Mouse (Mus musculus): ENCODE results near the gene Dclk3. TPM values are rescaled to one million over a fixed set of nuclear protein-coding genes. Genes with fewer than 3 reads are reported as not detected.

The Dclk3 gene
- polyA plus RNA-seq, 1 experiment: 5.3 TPM

- no peak overlapping the region for H3K27ac ChIP-seq (ENCODE audit: insufficient read depth, low read length)
- WGBS: 85% methylated on average over 12 of the region's 12 CpGs
- no peaks in the 10 kb centered on the region for H3K27me3 ChIP-seq (ENCODE audit: control insufficient read depth, insufficient read depth, low read length)
- H3K4me1 ChIP-seq (ENCODE audit: control insufficient read depth, insufficient read depth, low read length): no peaks in the 10 kb centered on the region
- TF ChIP-seq CTCF (IDR thresholded peaks at IDR 0.05; ENCODE audit: borderline replicate concordance, insufficient read depth, low read depth, low read length) (no peak), POLR2A (IDR thresholded peaks at IDR 0.05; ENCODE audit: borderline replicate concordance, insufficient read depth, low read length) (no peak)
- DNase-seq: no peak
- H3K4me3 ChIP-seq (replicated peaks; ENCODE audit: insufficient read depth, low read depth, low read length): no peak overlapping the region
Measured at GRCm38 (mm10) chr9:111404346-111405079, 34.4 kb upstream of the Dclk3 start.

DNA sequence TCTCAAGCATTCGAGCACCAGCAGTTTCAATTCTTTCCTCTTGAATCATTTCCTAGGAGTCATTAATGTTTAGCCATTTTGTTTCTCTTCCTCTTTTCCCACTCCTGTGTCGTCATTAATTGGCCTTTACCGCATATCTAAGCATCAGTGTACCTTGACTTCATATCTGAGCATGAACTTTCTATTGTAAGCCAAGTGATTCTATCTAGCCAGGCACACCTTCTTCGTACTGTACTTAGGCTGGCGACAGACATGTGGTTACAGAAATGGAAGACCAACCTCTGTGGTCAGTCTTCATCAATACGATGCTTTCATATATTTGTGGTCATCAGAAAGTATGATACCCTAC, 33.8 kb upstream of the Dclk3 start:
- H3K27ac ChIP-seq (ENCODE audit: insufficient read depth, low read length): no peak overlapping the region
- H3K4me1 ChIP-seq (ENCODE audit: control insufficient read depth, insufficient read depth, low read length): no peaks in the 10 kb centered on the region
- TF ChIP-seq POLR2A (IDR thresholded peaks at IDR 0.05; ENCODE audit: borderline replicate concordance, insufficient read depth, low read length): no peak
- TF ChIP-seq CTCF (IDR thresholded peaks at IDR 0.05; ENCODE audit: borderline replicate concordance, insufficient read depth, low read depth, low read length): no peak
- no peak for DNase-seq
- H3K27me3 ChIP-seq (ENCODE audit: control insufficient read depth, insufficient read depth, low read length): no peaks in the 10 kb centered on the region
- 93% methylated on average over 6 of the region's 6 CpGs for WGBS
- no peak overlapping the region for H3K4me3 ChIP-seq (replicated peaks; ENCODE audit: insufficient read depth, low read depth, low read length)

DNA sequence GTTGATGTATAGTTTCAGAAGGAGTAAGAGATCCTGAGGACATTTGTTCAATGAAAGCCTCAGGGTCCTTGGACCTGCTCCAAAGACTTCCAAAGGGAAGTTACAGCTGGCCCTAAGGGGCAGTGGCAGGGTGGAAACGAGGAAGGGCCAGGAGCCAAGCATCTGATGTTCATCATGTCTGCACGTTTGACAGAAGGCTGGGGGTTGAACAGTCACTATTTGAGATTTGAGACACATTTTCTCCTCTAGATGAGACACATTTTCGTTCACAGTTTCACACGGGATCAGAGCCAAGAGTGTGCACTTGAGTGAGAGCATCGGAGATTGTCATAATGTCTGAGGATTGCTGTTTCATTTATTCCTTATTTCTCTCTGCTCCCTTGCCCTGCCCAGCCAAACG, 30.9 kb upstream of the Dclk3 start:
- no peaks in the 10 kb centered on the region for H3K27me3 ChIP-seq (ENCODE audit: control insufficient read depth, insufficient read depth, low read length)
- WGBS: 8% methylated on average over 6 of the region's 6 CpGs
- no peak for TF ChIP-seq CTCF (IDR thresholded peaks at IDR 0.05; ENCODE audit: borderline replicate concordance, insufficient read depth, low read depth, low read length)
- TF ChIP-seq POLR2A (IDR thresholded peaks at IDR 0.05; ENCODE audit: borderline replicate concordance, insufficient read depth, low read length): no peak
- H3K27ac ChIP-seq (ENCODE audit: insufficient read depth, low read length): no peak overlapping the region
- no peak for DNase-seq
- no peaks in the 10 kb centered on the region for H3K4me1 ChIP-seq (ENCODE audit: control insufficient read depth, insufficient read depth, low read length)
- H3K4me3 ChIP-seq (replicated peaks; ENCODE audit: insufficient read depth, low read depth, low read length): no peak overlapping the region

- 39% methylated on average over 10 of the region's 10 CpGs for WGBS
- Histone ChIP-seq H3K4me1 (ENCODE audit: control insufficient read depth, insufficient read depth, low read length) (no peaks in the 10 kb centered on the region), H3K27ac (ENCODE audit: insufficient read depth, low read length) (no peak overlapping the region), H3K4me3 (replicated peaks; ENCODE audit: insufficient read depth, low read depth, low read length) (no peak overlapping the region), H3K27me3 (ENCODE audit: control insufficient read depth, insufficient read depth, low read length) (no peaks in the 10 kb centered on the region)
- TF ChIP-seq CTCF (IDR thresholded peaks at IDR 0.05; ENCODE audit: borderline replicate concordance, insufficient read depth, low read depth, low read length) (no peak), POLR2A (IDR thresholded peaks at IDR 0.05; ENCODE audit: borderline replicate concordance, insufficient read depth, low read length) (no peak)
- no peak for DNase-seq
Measured at GRCm38 (mm10) chr9:111408427-111408826, 30.5 kb upstream of the Dclk3 start.

- 25% methylated on average over 16 of the region's 16 CpGs for WGBS
- TF ChIP-seq CTCF (IDR thresholded peaks at IDR 0.05; ENCODE audit: borderline replicate concordance, insufficient read depth, low read depth, low read length) (no peak), POLR2A (IDR thresholded peaks at IDR 0.05; ENCODE audit: borderline replicate concordance, insufficient read depth, low read length) (no peak)
Measured at GRCm38 (mm10) chr9:111412471-111413160, 26.3 kb upstream of the Dclk3 start.

GRCm38 (mm10) chr9:111421862-111422261, 17.0 kb upstream of the Dclk3 start:
- 67% methylated on average over 2 of the region's 2 CpGs for WGBS
- no peak for TF ChIP-seq POLR2A (IDR thresholded peaks at IDR 0.05; ENCODE audit: borderline replicate concordance, insufficient read depth, low read length)
- TF ChIP-seq CTCF (IDR thresholded peaks at IDR 0.05; ENCODE audit: borderline replicate concordance, insufficient read depth, low read depth, low read length): no peak
- no peak overlapping the region for H3K27ac ChIP-seq (ENCODE audit: insufficient read depth, low read length)
- H3K4me1 ChIP-seq (ENCODE audit: control insufficient read depth, insufficient read depth, low read length): no peaks in the 10 kb centered on the region
- no peak for DNase-seq
- no peak overlapping the region for H3K4me3 ChIP-seq (replicated peaks; ENCODE audit: insufficient read depth, low read depth, low read length)
- H3K27me3 ChIP-seq (ENCODE audit: control insufficient read depth, insufficient read depth, low read length): no peaks in the 10 kb centered on the region

More at GRCm38 (mm10) chr9:111412471-111413160, 26.3 kb upstream of the Dclk3 start:
- Histone ChIP-seq H3K4me1 (ENCODE audit: control insufficient read depth, insufficient read depth, low read length) (no peaks in the 10 kb centered on the region), H3K27me3 (ENCODE audit: control insufficient read depth, insufficient read depth, low read length) (no peaks in the 10 kb centered on the region), H3K27ac (ENCODE audit: insufficient read depth, low read length) (no peak overlapping the region), H3K4me3 (replicated peaks; ENCODE audit: insufficient read depth, low read depth, low read length) (no peak overlapping the region)
- no peak for DNase-seq

DNA sequence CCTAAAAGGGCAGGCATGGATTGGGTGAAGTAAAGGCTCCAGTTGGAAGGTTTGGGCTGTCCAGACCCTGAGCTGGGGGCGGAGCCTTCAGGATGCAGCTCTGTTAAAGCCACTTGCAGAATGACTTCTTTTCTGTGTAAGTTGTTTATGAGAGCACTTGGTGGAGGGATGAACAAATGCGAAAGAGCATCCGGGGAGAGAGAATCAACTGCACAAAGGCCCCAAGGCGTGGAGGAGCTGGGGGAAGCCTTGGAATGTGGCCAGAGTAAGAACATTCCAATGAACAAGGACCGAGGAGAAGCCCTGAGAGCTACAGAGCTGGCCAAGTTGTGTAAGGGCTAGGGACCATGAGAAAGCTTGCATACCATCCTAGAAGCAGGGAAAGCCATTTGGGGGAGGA, 16.3 kb upstream of the Dclk3 start:
- no peak for DNase-seq
- H3K4me1 ChIP-seq (ENCODE audit: control insufficient read depth, insufficient read depth, low read length): no peaks in the 10 kb centered on the region
- H3K27ac ChIP-seq (ENCODE audit: insufficient read depth, low read length): no peak overlapping the region
- no peaks in the 10 kb centered on the region for H3K27me3 ChIP-seq (ENCODE audit: control insufficient read depth, insufficient read depth, low read length)
- no peak overlapping the region for H3K4me3 ChIP-seq (replicated peaks; ENCODE audit: insufficient read depth, low read depth, low read length)
- no peak for TF ChIP-seq CTCF (IDR thresholded peaks at IDR 0.05; ENCODE audit: borderline replicate concordance, insufficient read depth, low read depth, low read length)
- no peak for TF ChIP-seq POLR2A (IDR thresholded peaks at IDR 0.05; ENCODE audit: borderline replicate concordance, insufficient read depth, low read length)
- 37% methylated on average over 5 of the region's 5 CpGs for WGBS

- no peak for DNase-seq
- no peaks in the 10 kb centered on the region for H3K4me1 ChIP-seq (ENCODE audit: control insufficient read depth, insufficient read depth, low read length)
Measured at GRCm38 (mm10) chr9:111425113-111425512, 13.8 kb upstream of the Dclk3 start.

More at GRCm38 (mm10) chr9:111425113-111425512, 13.8 kb upstream of the Dclk3 start:
- 46% methylated on average over 6 of the region's 6 CpGs for WGBS
- H3K27ac ChIP-seq (ENCODE audit: insufficient read depth, low read length): no peak overlapping the region
- no peak overlapping the region for H3K4me3 ChIP-seq (replicated peaks; ENCODE audit: insufficient read depth, low read depth, low read length)
- TF ChIP-seq CTCF (IDR thresholded peaks at IDR 0.05; ENCODE audit: borderline replicate concordance, insufficient read depth, low read depth, low read length) (no peak), POLR2A (IDR thresholded peaks at IDR 0.05; ENCODE audit: borderline replicate concordance, insufficient read depth, low read length) (no peak)
- H3K27me3 ChIP-seq (ENCODE audit: control insufficient read depth, insufficient read depth, low read length): no peaks in the 10 kb centered on the region
